Mouse (Mus musculus) spleen, postnatal 36 days (tissue): ENCODE measurements around the gene Csl.

Experiments
- DNase-seq, 2 experiments: peaks; one replicate each; pipeline ENCODE4 v3.0.0; 2022; ENCODE audit warnings: low spot score in 2 of 2, mixed read lengths in 1 of 2

Gene Csl

GRCm38 (mm10) chr10:99759558-99759957 is at the start of gene Csl:
TSS of gene Csl (minus strand) at chr10:99759658.
- no peak for DNase-seq

GRCm38 (mm10) chr10:99789418-99789817 is 30.0 kb upstream of the Csl start:
- no peak for DNase-seq

GRCm38 (mm10) chr10:99774228-99775120 is 15.0 kb upstream of the Csl start:
- DNase-seq = no peak

GRCm38 (mm10) chr10:99750146-99750545 is 9.3 kb downstream of the Csl start:
- no peak for DNase-seq

GRCm38 (mm10) chr10:99748668-99749260 is 10.7 kb downstream of the Csl start:
- no peak for DNase-seq

GRCm38 (mm10) chr10:99748009-99748408 is 11.4 kb downstream of the Csl start:
- no peak for DNase-seq

GRCm38 (mm10) chr10:99741609-99742280 is 17.7 kb downstream of the Csl start:
- no peak for DNase-seq

- no peak for DNase-seq
Observed at GRCm38 (mm10) chr10:99713129-99713528, 46.3 kb downstream of the Csl start.

- DNase-seq = peak; percentile 18 to 24
Observed at GRCm38 (mm10) chr10:99711567-99711966, 47.9 kb downstream of the Csl start.
